Mouse (Mus musculus) activated CD4-positive, CD25-positive, alpha-beta regulatory T cell, adult 4 months (primary cell): Measurements from ENCODE around the gene Phf13. TPM values are rescaled to one million over a fixed set of nuclear protein-coding genes. Genes with fewer than 3 reads are reported as not detected.

Experiments
- polyA plus RNA-seq, 2 experiments: library from polyadenylated mRNA; unstranded; fragments of 100-300 nt; shearing (Covaris generic); gene quantifications; one replicate each; pipeline ENCODE4 v1.2.1; 2017

Gene Phf13
- polyA plus RNA-seq, 2 experiments from 2014 or later, result 2.3 to 3.0 TPM

Other genes starting within 250 kb of the Phf13 start
- gene Camta1, start 134.4 kb downstream of the Phf13 start, polyA plus RNA-seq, result 10 to 100 TPM; 45.5 to 49.5 TPM
- gene Dnajc11, start 62.6 kb downstream of the Phf13 start, polyA plus RNA-seq, result 10 to 100 TPM; 27.9 to 31.7 TPM
- 100 to 1,000 TPM in 1 of 2 experiments, 10 to 100 TPM in 1; 89.8 to 107 TPM for gene Thap3, start 7.3 kb downstream of the Phf13 start, polyA plus RNA-seq
- 1 to 10 TPM; 2.2 to 4.2 TPM for gene Klhl21, start 12.5 kb upstream of the Phf13 start, polyA plus RNA-seq
- gene Zbtb48, start 31.4 kb upstream of the Phf13 start, polyA plus RNA-seq, result 10 to 100 TPM; 14.1 to 22.0 TPM
- not detected for gene Tas1r1, start 42.3 kb upstream of the Phf13 start, polyA plus RNA-seq
- gene Nol9, start 43.1 kb upstream of the Phf13 start, polyA plus RNA-seq, result 10 to 100 TPM; 11.3 to 14.6 TPM
- gene Plekhg5, start 76.2 kb upstream of the Phf13 start, polyA plus RNA-seq, result 1 to 10 TPM; 1.3 to 2.6 TPM
- gene Tnfrsf25, start 119.7 kb upstream of the Phf13 start, polyA plus RNA-seq, result 100 to 1,000 TPM; 132 to 150 TPM
- gene Espn, start 156.1 kb upstream of the Phf13 start, polyA plus RNA-seq, result 1 to 10 TPM; 6.9 to 8.3 TPM
- not detected for gene Hes2, start 162.6 kb upstream of the Phf13 start, polyA plus RNA-seq
- 100 to 1,000 TPM; 134 to 172 TPM for gene Acot7, start 181.9 kb upstream of the Phf13 start, polyA plus RNA-seq